Mouse (Mus musculus) cerebellum, postnatal 36 days (tissue): ENCODE data around the gene Ctsz.

Experiments used
- DNase-seq, 2 experiments: peaks; one replicate each; pipeline ENCODE4 v3.0.0; 2021 to 2022; ENCODE audit warnings: mixed read lengths in 2 of 2

The Ctsz gene

DNA sequence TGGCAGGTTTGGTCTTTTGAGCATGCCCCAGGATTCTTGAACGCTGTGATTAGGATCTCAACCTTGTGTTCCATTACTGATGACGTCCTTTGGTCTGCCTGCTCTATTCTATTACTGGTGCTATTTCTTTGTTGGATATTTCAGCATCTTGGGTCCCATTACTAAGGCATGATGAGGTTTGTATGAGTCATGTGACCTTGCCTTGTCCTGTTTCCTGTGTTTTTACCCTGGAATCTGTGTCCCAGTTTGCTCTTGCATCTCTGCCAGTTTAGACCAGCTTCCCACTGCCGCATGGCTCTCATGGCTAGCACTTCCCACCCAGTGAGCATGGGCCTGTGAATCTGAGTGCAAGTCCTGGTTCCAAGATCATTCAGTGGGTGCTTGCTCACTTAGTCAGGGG, 46.9 kb downstream of the Ctsz start:
- no peak for DNase-seq

DNA sequence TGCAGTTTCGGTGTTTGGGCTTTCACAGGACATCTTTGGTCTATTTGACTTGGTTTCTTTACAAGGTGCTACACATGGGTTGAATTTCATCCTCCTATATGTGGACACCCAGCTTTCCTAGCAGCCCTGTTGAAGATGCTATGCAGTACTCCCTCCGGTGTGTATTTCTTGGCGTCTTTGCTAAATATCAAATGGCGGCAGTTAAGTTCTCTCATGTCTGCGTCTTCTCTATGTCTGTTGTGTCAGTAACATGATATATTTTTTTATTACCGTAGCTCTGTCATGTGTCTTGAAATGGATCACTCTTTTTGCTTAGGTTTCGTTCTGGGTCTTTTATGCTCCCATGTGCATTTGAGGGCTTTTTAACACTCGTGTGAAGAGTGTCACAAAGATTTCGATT, 57.8 kb downstream of the Ctsz start:
- DNase-seq: no peak
